Mouse (Mus musculus) hindbrain, embryonic 10.5 days (tissue): ENCODE results near the gene Rabggta. TPM values are rescaled to one million over a fixed set of nuclear protein-coding genes. Genes with fewer than 3 reads are reported as not detected.

Source experiments
- DNase-seq: peaks from one replicate; pipeline ENCODE4 v3.0.0-alpha.2; 2017; ENCODE audit warnings: low spot score
- H3K27ac ChIP-seq: fragments of 300-500 bp; sonication (generic); 2 replicates; pipeline ENCODE4 v1.5.1; 2016; ENCODE audit warnings: mild to moderate bottlenecking, moderate library complexity
- H3K27me3 ChIP-seq: fragments of 300-500 bp; sonication (generic); 2 replicates; pipeline ENCODE4 v1.6.1; 2016; ENCODE audit warnings: mild to moderate bottlenecking; ENCODE audit not compliant: poor library complexity, insufficient read depth, severe bottlenecking
- H3K36me3 ChIP-seq: fragments of 300-500 bp; sonication (generic); 2 replicates; pipeline ENCODE4 v1.6.1; 2016; ENCODE audit warnings: mild to moderate bottlenecking, moderate library complexity
- H3K4me1 ChIP-seq: fragments of 300-500 bp; sonication (generic); replicated peaks from 2 replicates; pipeline ENCODE4 v1.6.1; 2016; ENCODE audit warnings: mild to moderate bottlenecking
- H3K4me3 ChIP-seq: fragments of 300-500 bp; sonication (generic); 2 replicates; pipeline ENCODE4 v1.5.1; 2016; ENCODE audit warnings: mild to moderate bottlenecking, moderate library complexity
- H3K9me3 ChIP-seq: fragments of 300-500 bp; sonication (generic); 2 replicates; pipeline ENCODE4 v1.6.1; 2016; ENCODE audit warnings: mild to moderate bottlenecking, moderate library complexity
- WGBS: fragments of 180-500 bp; shearing (Covaris S2); methylation state at CpG from one replicate; pipeline ENCODE4 v1.1.7; 2016; 5-methylcytosine and 5-hydroxymethylcytosine counted together
- polyA plus RNA-seq: library from polyadenylated mRNA; unstranded; fragments of >200 nt; fragmentation: Nextera tagmentation; extraction: Ambion mirVana; gene quantifications from 2 replicates; pipeline ENCODE4 v1.2.1, GENCODE M21; 2016

Gene Rabggta
- polyA plus RNA-seq, 1 experiment from 2014 or later = 34.7 TPM

GRCm38 (mm10) chr14:55726261-55726660, 4.2 kb upstream of the Rabggta start:
- no peak overlapping the region for H3K27ac ChIP-seq
- H3K9me3 ChIP-seq = no peaks in the 10 kb centered on the region
- DNase-seq = no peak
- no peaks in the 10 kb centered on the region for H3K27me3 ChIP-seq
- H3K4me3 ChIP-seq = no peak overlapping the region
- no peaks in the 10 kb centered on the region for H3K36me3 ChIP-seq
- peaks cover 12% of the 10 kb centered on the region for H3K4me1 ChIP-seq

- 69% methylated on average over 8 of the region's 8 CpGs for WGBS
- H3K27me3 ChIP-seq = no peaks in the 10 kb centered on the region
- H3K9me3 ChIP-seq = no peaks in the 10 kb centered on the region
- H3K36me3 ChIP-seq = peaks cover 10% of the 10 kb centered on the region
- H3K27ac ChIP-seq = no peak overlapping the region
- peaks cover 16% of the 10 kb centered on the region for H3K4me1 ChIP-seq
- DNase-seq = no peak
- H3K4me3 ChIP-seq = no peak overlapping the region
These were observed 2.4 kb upstream of the Rabggta start for GRCm38 (mm10) chr14:55724411-55724871.

GRCm38 (mm10) chr14:55723433-55723832, 1.4 kb upstream of the Rabggta start:
- 93% methylated on average over 7 of the region's 7 CpGs for WGBS
- Histone ChIP-seq H3K4me1 (peaks cover 16% of the 10 kb centered on the region), H3K27ac (no peak overlapping the region), H3K27me3 (no peaks in the 10 kb centered on the region), H3K4me3 (no peak overlapping the region), H3K36me3 (peaks cover 20% of the 10 kb centered on the region), H3K9me3 (no peaks in the 10 kb centered on the region)
- no peak for DNase-seq

- 53% methylated on average over 8 of the region's 8 CpGs for WGBS
- H3K4me3 ChIP-seq = peak overlapping the region; percentile 87
- H3K36me3 ChIP-seq = peaks cover 29% of the 10 kb centered on the region
- peak overlapping the region; percentile 94 for H3K27ac ChIP-seq
- DNase-seq = no peak
- H3K4me1 ChIP-seq = peaks cover 16% of the 10 kb centered on the region
- H3K27me3 ChIP-seq = no peaks in the 10 kb centered on the region
- no peaks in the 10 kb centered on the region for H3K9me3 ChIP-seq
These were observed 429 bp upstream of the Rabggta start for GRCm38 (mm10) chr14:55722438-55722945.

GRCm38 (mm10) chr14:55721076-55721475, 987 bp downstream of the Rabggta start:
- Histone ChIP-seq H3K4me1 (peaks cover 16% of the 10 kb centered on the region), H3K36me3 (peaks cover 43% of the 10 kb centered on the region), H3K9me3 (no peaks in the 10 kb centered on the region), H3K27me3 (no peaks in the 10 kb centered on the region), H3K4me3 (peak overlapping the region; percentile 87), H3K27ac (no peak overlapping the region)
- WGBS = 69% methylated on average over 6 of the region's 6 CpGs
- DNase-seq = no peak

- Histone ChIP-seq H3K4me3 (peak overlapping the region; percentile 87; the same call in 1 of the 2 replicates), H3K27ac (no peak overlapping the region), H3K9me3 (no peaks in the 10 kb centered on the region), H3K36me3 (peaks cover 45% of the 10 kb centered on the region), H3K4me1 (peaks cover 16% of the 10 kb centered on the region), H3K27me3 (no peaks in the 10 kb centered on the region)
- no peak for DNase-seq
- 94% methylated on average over 12 of the region's 12 CpGs for WGBS
These were observed 1.4 kb downstream of the Rabggta start for GRCm38 (mm10) chr14:55720666-55721065.

GRCm38 (mm10) chr14:55719737-55720136, 2.3 kb downstream of the Rabggta start:
- no peaks in the 10 kb centered on the region for H3K9me3 ChIP-seq
- no peak overlapping the region for H3K4me3 ChIP-seq
- H3K27ac ChIP-seq = no peak overlapping the region
- H3K36me3 ChIP-seq = peaks cover 45% of the 10 kb centered on the region
- no peak for DNase-seq
- WGBS = 90% methylated on average over 6 of the region's 6 CpGs
- H3K27me3 ChIP-seq = no peaks in the 10 kb centered on the region
- peaks cover 16% of the 10 kb centered on the region for H3K4me1 ChIP-seq

- Histone ChIP-seq H3K4me1 (peaks cover 22% of the 10 kb centered on the region), H3K36me3 (peaks cover 45% of the 10 kb centered on the region), H3K27ac (no peak overlapping the region), H3K9me3 (no peaks in the 10 kb centered on the region), H3K4me3 (no peak overlapping the region), H3K27me3 (peaks cover 24% of the 10 kb centered on the region)
- no peak for DNase-seq
- 69% methylated on average over 8 of the region's 8 CpGs for WGBS
These were observed 5.2 kb downstream of the Rabggta start for GRCm38 (mm10) chr14:55716884-55717283.

GRCm38 (mm10) chr14:55716271-55716670, 5.8 kb downstream of the Rabggta start:
- Histone ChIP-seq H3K9me3 (no peaks in the 10 kb centered on the region), H3K4me3 (no peak overlapping the region), H3K27me3 (peaks cover 30% of the 10 kb centered on the region), H3K27ac (no peak overlapping the region), H3K36me3 (peaks cover 45% of the 10 kb centered on the region), H3K4me1 (peaks cover 17% of the 10 kb centered on the region)
- 91% methylated on average over 6 of the region's 6 CpGs for WGBS
- no peak for DNase-seq

- Histone ChIP-seq H3K4me3 (no peak overlapping the region), H3K4me1 (peaks cover 13% of the 10 kb centered on the region), H3K27ac (no peak overlapping the region), H3K9me3 (no peaks in the 10 kb centered on the region), H3K27me3 (peaks cover 33% of the 10 kb centered on the region), H3K36me3 (peaks cover 39% of the 10 kb centered on the region)
- DNase-seq = no peak
- WGBS = 37% methylated on average over 6 of the region's 6 CpGs
These were observed 7.2 kb downstream of the Rabggta start for GRCm38 (mm10) chr14:55714893-55715292.

GRCm38 (mm10) chr14:55713729-55714122, 8.3 kb downstream of the Rabggta start, which contains the start of gene Tgm1:
Gene Tgm1 (minus strand): TSS chr14:55713926.
- peak within 1 kb of the TSS; percentile 29; the same call in 1 of the 2 replicates for H3K27ac ChIP-seq
- WGBS = 31% methylated on average over 4 of the region's 4 CpGs
- DNase-seq = no peak
- H3K27me3 ChIP-seq = peaks cover 33% of the 10 kb centered on the region
- H3K36me3 ChIP-seq = peaks cover 28% of the 10 kb centered on the region
- H3K9me3 ChIP-seq = no peaks in the 10 kb centered on the region
- peak within 1 kb of the TSS; percentile 37 for H3K4me3 ChIP-seq
- H3K4me1 ChIP-seq = peaks cover 13% of the 10 kb centered on the region

GRCm38 (mm10) chr14:55713007-55713728, 8.9 kb downstream of the Rabggta start:
- DNase-seq = no peak

GRCm38 (mm10) chr14:55711786-55712185, 10.3 kb downstream of the Rabggta start:
- H3K27me3 ChIP-seq = peaks cover 33% of the 10 kb centered on the region
- WGBS = 80% methylated on average over 7 of the region's 7 CpGs
- H3K9me3 ChIP-seq = no peaks in the 10 kb centered on the region

More at GRCm38 (mm10) chr14:55713007-55713728, 8.9 kb downstream of the Rabggta start:
- 16% methylated on average over 25 of the region's 25 CpGs for WGBS
- H3K27me3 ChIP-seq = peaks cover 33% of the 10 kb centered on the region
- peaks cover 13% of the 10 kb centered on the region for H3K4me1 ChIP-seq
- peak overlapping the region; percentile 29; the same call in 1 of the 2 replicates for H3K27ac ChIP-seq
- H3K36me3 ChIP-seq = peaks cover 22% of the 10 kb centered on the region
- no peaks in the 10 kb centered on the region for H3K9me3 ChIP-seq
- H3K4me3 ChIP-seq = peak overlapping the region; percentile 37

More at GRCm38 (mm10) chr14:55711786-55712185, 10.3 kb downstream of the Rabggta start:
- no peak for DNase-seq
- H3K27ac ChIP-seq = no peak overlapping the region
- no peak overlapping the region for H3K4me3 ChIP-seq
- H3K36me3 ChIP-seq = peaks cover 9% of the 10 kb centered on the region
- H3K4me1 ChIP-seq = peaks cover 13% of the 10 kb centered on the region
